Mouse (Mus musculus) liver, adult 2 months (tissue): ENCODE measurements at regions not wholly inside any gene's neighbourhood (a gene's known extent, or its start where the extent isn't known, plus 50 kb on each side); places are given as distances from the start of the nearest gene placed in this dataset.

ENCODE experiments used
- DNase-seq: peaks from one replicate; pipeline ENCODE4 v3.0.0-alpha.2; 2011; ENCODE audit warnings: low read depth, low spot score; ENCODE audit errors: extremely low read depth
- H3K27ac ChIP-seq: fragments of 200-500 bp; replicated peaks from 2 replicates; pipeline ENCODE4 v1.5.1; 2012; ENCODE audit warnings: low read depth, mild to moderate bottlenecking, control low read depth, inconsistent platforms, low read length; ENCODE audit not compliant: insufficient read depth
- H3K27me3 ChIP-seq: fragments of 200-500 bp; 2 replicates; pipeline ENCODE4 v1.6.1; 2012; ENCODE audit warnings: mild to moderate bottlenecking, moderate library complexity, low read length, inconsistent platforms; ENCODE audit not compliant: control insufficient read depth, insufficient read depth
- H3K36me3 ChIP-seq: fragments of 200-500 bp; 2 replicates; pipeline ENCODE4 v1.6.1; 2012; ENCODE audit warnings: low read length, inconsistent platforms; ENCODE audit not compliant: control insufficient read depth, insufficient read depth
- H3K4me1 ChIP-seq: fragments of 200-500 bp; 2 replicates; pipeline ENCODE4 v1.6.1; 2011; ENCODE audit warnings: low read length; ENCODE audit not compliant: control insufficient read depth, insufficient read depth
- H3K4me3 ChIP-seq: fragments of 200-500 bp; 2 replicates; pipeline ENCODE4 v1.5.1; 2011; ENCODE audit warnings: low read depth, mild to moderate bottlenecking, control low read depth, low read length, moderate library complexity; ENCODE audit not compliant: insufficient read depth
- H3K79me2 ChIP-seq: fragments of 200-500 bp; 2 replicates; pipeline ENCODE4 v1.6.1; 2012; ENCODE audit warnings: inconsistent platforms, mild to moderate bottlenecking, low read length, moderate library complexity; ENCODE audit not compliant: control insufficient read depth, insufficient read depth
- H3K9ac ChIP-seq: fragments of 200-500 bp; 2 replicates; pipeline ENCODE4 v1.6.1; 2012; ENCODE audit warnings: low read depth, mild to moderate bottlenecking, control low read depth, inconsistent platforms, low read length
- CTCF ChIP-seq: fragments of 200-500 bp; IDR thresholded peaks from 2 replicates; pipeline ENCODE4 v1.5.1; 2011; ENCODE audit warnings: low read depth, low read length, control low read depth
- POLR2A ChIP-seq: fragments of 200-500 bp; IDR thresholded peaks from 2 replicates; pipeline ENCODE4 v1.6.1; 2011; ENCODE audit warnings: low read length, control low read depth; ENCODE audit not compliant: insufficient read depth; ENCODE audit errors: extremely low read depth
- WGBS: fragments of 180-500 bp; shearing (Covaris S2); methylation state at CpG from one replicate; pipeline ENCODE4 v1.1.7; 2018; 5-methylcytosine and 5-hydroxymethylcytosine counted together

DNA sequence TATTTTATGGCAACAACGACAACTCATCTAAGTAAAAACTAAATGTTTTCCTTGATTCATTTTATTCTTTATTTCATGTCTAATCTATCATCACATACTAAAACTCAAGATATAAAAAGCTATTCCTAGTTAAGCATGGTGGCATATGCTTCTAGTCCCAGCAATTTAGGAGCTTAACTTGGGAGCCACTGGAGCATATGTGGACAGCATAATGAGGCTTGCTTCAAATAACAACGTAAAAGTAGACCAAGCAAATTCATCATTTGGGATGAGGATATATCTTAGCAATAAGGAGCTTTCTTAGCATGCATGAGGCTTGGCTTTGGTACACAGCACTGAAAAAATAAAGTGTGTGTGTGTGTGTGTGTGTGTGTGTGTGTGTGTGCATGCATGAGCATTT lies 678.5 kb downstream of the Efna5 start:
- H3K79me2 ChIP-seq = no peaks in the 10 kb centered on the region
- 83% methylated on average over 2 of the region's 2 CpGs for WGBS
- DNase-seq = no peak
- no peak overlapping the region for H3K4me3 ChIP-seq
- no peaks in the 10 kb centered on the region for H3K36me3 ChIP-seq
- no peak overlapping the region for H3K27ac ChIP-seq
- no peaks in the 10 kb centered on the region for H3K27me3 ChIP-seq
- TF ChIP-seq CTCF (no peak), POLR2A (no peak)
- H3K4me1 ChIP-seq = no peaks in the 10 kb centered on the region
- H3K9ac ChIP-seq = no peak overlapping the region

- 74% methylated on average over 4 of the region's 4 CpGs for WGBS
- TF ChIP-seq POLR2A (no peak), CTCF (no peak)
Observed at GRCm38 (mm10) chr17:62200491-62200890, 680.6 kb downstream of the Efna5 start.

GRCm38 (mm10) chr17:62199559-62199958 lies 681.6 kb downstream of the Efna5 start:
- Histone ChIP-seq H3K27me3 (no peaks in the 10 kb centered on the region), H3K4me1 (no peaks in the 10 kb centered on the region), H3K9ac (no peak overlapping the region), H3K27ac (no peak overlapping the region), H3K4me3 (no peak overlapping the region), H3K79me2 (no peaks in the 10 kb centered on the region), H3K36me3 (no peaks in the 10 kb centered on the region)
- no peak for TF ChIP-seq CTCF
- TF ChIP-seq POLR2A = no peak
- WGBS = 86% methylated on average over 6 of the region's 6 CpGs
- DNase-seq = no peak

More at GRCm38 (mm10) chr17:62200491-62200890, 680.6 kb downstream of the Efna5 start:
- no peaks in the 10 kb centered on the region for H3K27me3 ChIP-seq
- H3K4me3 ChIP-seq = no peak overlapping the region
- no peaks in the 10 kb centered on the region for H3K36me3 ChIP-seq
- H3K27ac ChIP-seq = no peak overlapping the region
- H3K4me1 ChIP-seq = no peaks in the 10 kb centered on the region
- no peak for DNase-seq
- no peaks in the 10 kb centered on the region for H3K79me2 ChIP-seq
- H3K9ac ChIP-seq = no peak overlapping the region

GRCm38 (mm10) chr17:62178612-62179210 lies 702.4 kb downstream of the Efna5 start:
- no peaks in the 10 kb centered on the region for H3K79me2 ChIP-seq
- no peak for TF ChIP-seq POLR2A
- no peak for TF ChIP-seq CTCF
- H3K4me3 ChIP-seq = no peak overlapping the region
- no peak overlapping the region for H3K9ac ChIP-seq
- no peaks in the 10 kb centered on the region for H3K27me3 ChIP-seq
- H3K27ac ChIP-seq = no peak overlapping the region
- DNase-seq = no peak
- 53% methylated on average over 2 of the region's 2 CpGs for WGBS
- no peaks in the 10 kb centered on the region for H3K36me3 ChIP-seq
- no peaks in the 10 kb centered on the region for H3K4me1 ChIP-seq

DNA sequence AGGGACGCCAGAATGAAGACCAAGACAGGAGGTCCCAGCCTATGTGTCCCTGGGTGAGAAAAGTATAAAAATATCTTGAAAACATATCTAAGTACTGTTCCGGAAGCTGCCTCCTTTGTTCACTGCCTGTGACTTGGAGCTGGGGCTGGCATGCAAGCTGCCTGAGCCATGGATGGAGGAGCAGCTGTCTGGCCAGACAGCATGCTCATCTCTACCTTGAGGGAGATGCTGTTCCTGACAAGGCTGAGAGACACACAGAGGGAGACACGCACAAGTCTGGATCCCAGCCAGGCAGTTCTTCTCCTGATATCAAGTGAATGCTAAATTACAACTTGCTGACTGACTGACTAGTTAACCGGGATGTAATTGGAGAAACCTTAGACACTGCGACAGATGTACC lies 704.8 kb downstream of the Efna5 start:
- no peaks in the 10 kb centered on the region for H3K79me2 ChIP-seq
- no peak overlapping the region for H3K27ac ChIP-seq
- no peaks in the 10 kb centered on the region for H3K4me1 ChIP-seq
- TF ChIP-seq POLR2A (no peak), CTCF (no peak)
- DNase-seq = no peak
- H3K27me3 ChIP-seq = no peaks in the 10 kb centered on the region
- H3K9ac ChIP-seq = no peak overlapping the region
- 84% methylated on average over 5 of the region's 5 CpGs for WGBS
- H3K36me3 ChIP-seq = no peaks in the 10 kb centered on the region
- H3K4me3 ChIP-seq = no peak overlapping the region

- no peak overlapping the region for H3K4me3 ChIP-seq
- 71% methylated on average over 5 of the region's 5 CpGs for WGBS
- H3K36me3 ChIP-seq = no peaks in the 10 kb centered on the region
- TF ChIP-seq POLR2A (no peak), CTCF (no peak)
- H3K79me2 ChIP-seq = no peaks in the 10 kb centered on the region
- peak; percentile 20 for DNase-seq
- H3K27ac ChIP-seq = no peak overlapping the region
- no peaks in the 10 kb centered on the region for H3K27me3 ChIP-seq
- H3K4me1 ChIP-seq = no peaks in the 10 kb centered on the region
- H3K9ac ChIP-seq = no peak overlapping the region
Observed at GRCm38 (mm10) chr17:62172305-62172704, 708.8 kb downstream of the Efna5 start.
